Mouse (Mus musculus) E14TG2a.4 (cell line): ENCODE measurements around the gene Lrrc2.

Source experiments
- CTCF ChIP-seq: conservative IDR thresholded peaks from 2 replicates; pipeline ENCODE4 v1.5.1; 2014; ENCODE audit warnings: low read length
- NANOG ChIP-seq: IDR thresholded peaks from 2 replicates; pipeline ENCODE4 v1.6.1; 2014; ENCODE audit warnings: borderline replicate concordance, low read length, mixed read lengths
- POU5F1 ChIP-seq: IDR thresholded peaks from 2 replicates; pipeline ENCODE4 v1.6.1; 2014; ENCODE audit warnings: low read length, borderline replicate concordance

- no peak for TF ChIP-seq CTCF
- TF ChIP-seq POU5F1: no peak
- TF ChIP-seq NANOG: no peak
These were observed 38.9 kb downstream of the Lrrc2 start, which contains the start of gene Rtp3 for GRCm38 (mm10) chr9:110990204-110990603.
